Mouse (Mus musculus): ENCODE measurements at regions not wholly inside any gene's neighbourhood (a gene's known extent, or its start where the extent isn't known, plus 50 kb on each side); places are given as distances from the start of the nearest gene placed in this dataset.

DNA sequence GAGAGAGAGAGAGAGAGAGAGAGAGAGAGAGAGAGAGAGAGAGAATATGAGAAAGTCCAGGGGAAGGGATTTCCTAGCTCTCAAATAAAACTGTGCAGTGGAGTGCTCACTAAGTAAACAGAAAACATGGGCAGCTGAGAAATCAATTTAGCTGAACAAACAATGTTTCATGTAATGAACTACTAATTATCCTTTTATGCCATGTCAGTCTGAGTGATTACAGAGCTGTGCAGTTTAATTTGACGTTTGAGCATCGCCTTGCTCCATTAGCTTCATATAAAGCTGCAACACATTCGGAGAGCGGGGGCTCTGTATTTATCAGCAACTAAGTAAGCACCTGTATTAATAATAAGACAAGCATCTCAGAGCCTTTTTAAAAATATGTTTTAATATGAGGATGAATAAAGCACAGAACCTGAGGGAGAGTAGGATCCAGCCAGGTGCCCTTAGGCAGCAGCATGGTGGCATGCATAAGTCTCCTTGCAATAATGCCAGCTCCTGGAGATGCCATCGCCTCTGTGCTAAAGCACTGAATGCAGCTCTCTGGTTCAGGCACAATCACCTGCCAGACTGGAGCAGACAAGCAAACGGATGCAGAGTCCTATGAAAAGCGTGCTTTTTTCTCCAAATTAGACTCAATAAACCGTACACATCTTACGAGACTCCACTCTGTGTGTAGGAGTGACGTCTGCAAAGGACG, 289.5 kb upstream of the Atp11b start:
- Histone ChIP-seq H3K9me3 (no peaks in the 10 kb centered on the region), H3K36me3 (replicated peaks) (no peaks in the 10 kb centered on the region), H3K4me1 (no peaks in the 10 kb centered on the region), H3K4me3 (no peak overlapping the region), H3K27ac (replicated peaks) (no peak overlapping the region), H3K27me3 (replicated peaks; ENCODE audit: low read depth, poor library complexity, severe bottlenecking) (no peaks in the 10 kb centered on the region)
- DNase-seq (ENCODE audit: low spot score): no peak
- WGBS: 89% methylated on average over 11 of the region's 11 CpGs

- Histone ChIP-seq H3K27ac (replicated peaks) (no peak overlapping the region), H3K4me1 (no peaks in the 10 kb centered on the region), H3K9me3 (no peaks in the 10 kb centered on the region), H3K4me3 (no peak overlapping the region), H3K27me3 (replicated peaks; ENCODE audit: low read depth, poor library complexity, severe bottlenecking) (no peaks in the 10 kb centered on the region), H3K36me3 (replicated peaks) (no peaks in the 10 kb centered on the region)
- 83% methylated on average over 3 of the region's 3 CpGs for WGBS
- DNase-seq (ENCODE audit: low spot score): no peak
These were observed 287.9 kb upstream of the Atp11b start for GRCm38 (mm10) chr3:35465956-35466355.

GRCm38 (mm10) chr3:35473351-35473750, 280.6 kb upstream of the Atp11b start:
- Histone ChIP-seq H3K4me1 (peaks cover 18% of the 10 kb centered on the region), H3K27me3 (replicated peaks; ENCODE audit: low read depth, poor library complexity, severe bottlenecking) (no peaks in the 10 kb centered on the region), H3K4me3 (no peak overlapping the region), H3K9me3 (no peaks in the 10 kb centered on the region), H3K27ac (replicated peaks) (no peak overlapping the region), H3K36me3 (replicated peaks) (no peaks in the 10 kb centered on the region)
- whole genome bisulfite sequencing: 87% methylated on average over 7 of the region's 7 CpGs
- no peak for DNase-seq (ENCODE audit: low spot score)

DNA sequence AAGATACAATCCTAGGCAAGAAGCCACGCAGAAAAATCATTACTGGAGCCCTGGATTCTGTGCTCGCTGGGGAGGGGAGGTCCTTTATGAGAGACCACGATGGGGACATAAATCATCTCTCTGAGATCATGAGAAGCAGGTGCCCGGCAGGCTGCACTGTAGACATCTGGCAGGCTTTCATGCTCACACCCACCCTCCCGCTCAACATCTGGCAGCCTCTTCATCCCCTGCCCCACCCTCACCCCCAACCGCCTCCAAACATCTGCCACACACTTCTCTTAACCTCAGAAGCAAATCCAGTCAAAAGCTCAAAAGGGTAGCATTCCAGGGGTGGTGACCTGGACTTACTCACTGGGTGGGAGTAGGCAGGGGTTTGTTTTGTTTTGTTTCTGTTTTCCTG, 279.5 kb upstream of the Atp11b start:
- no peaks in the 10 kb centered on the region for H3K36me3 ChIP-seq (replicated peaks)
- H3K27me3 ChIP-seq (replicated peaks; ENCODE audit: low read depth, poor library complexity, severe bottlenecking): no peaks in the 10 kb centered on the region
- no peak overlapping the region for H3K4me3 ChIP-seq
- H3K9me3 ChIP-seq: no peaks in the 10 kb centered on the region
- peak; percentile 20 for DNase-seq (ENCODE audit: low spot score)
- WGBS: 46% methylated on average over 6 of the region's 6 CpGs
- peaks cover 18% of the 10 kb centered on the region for H3K4me1 ChIP-seq
- no peak overlapping the region for H3K27ac ChIP-seq (replicated peaks)

GRCm38 (mm10) chr3:35475326-35475725, 278.6 kb upstream of the Atp11b start:
- Histone ChIP-seq H3K36me3 (replicated peaks) (no peaks in the 10 kb centered on the region), H3K27me3 (replicated peaks; ENCODE audit: low read depth, poor library complexity, severe bottlenecking) (no peaks in the 10 kb centered on the region), H3K4me1 (peaks cover 18% of the 10 kb centered on the region), H3K4me3 (no peak overlapping the region), H3K9me3 (no peaks in the 10 kb centered on the region), H3K27ac (replicated peaks) (no peak overlapping the region)
- 88% methylated on average over 7 of the region's 7 CpGs for WGBS
- no peak for DNase-seq (ENCODE audit: low spot score)

DNA sequence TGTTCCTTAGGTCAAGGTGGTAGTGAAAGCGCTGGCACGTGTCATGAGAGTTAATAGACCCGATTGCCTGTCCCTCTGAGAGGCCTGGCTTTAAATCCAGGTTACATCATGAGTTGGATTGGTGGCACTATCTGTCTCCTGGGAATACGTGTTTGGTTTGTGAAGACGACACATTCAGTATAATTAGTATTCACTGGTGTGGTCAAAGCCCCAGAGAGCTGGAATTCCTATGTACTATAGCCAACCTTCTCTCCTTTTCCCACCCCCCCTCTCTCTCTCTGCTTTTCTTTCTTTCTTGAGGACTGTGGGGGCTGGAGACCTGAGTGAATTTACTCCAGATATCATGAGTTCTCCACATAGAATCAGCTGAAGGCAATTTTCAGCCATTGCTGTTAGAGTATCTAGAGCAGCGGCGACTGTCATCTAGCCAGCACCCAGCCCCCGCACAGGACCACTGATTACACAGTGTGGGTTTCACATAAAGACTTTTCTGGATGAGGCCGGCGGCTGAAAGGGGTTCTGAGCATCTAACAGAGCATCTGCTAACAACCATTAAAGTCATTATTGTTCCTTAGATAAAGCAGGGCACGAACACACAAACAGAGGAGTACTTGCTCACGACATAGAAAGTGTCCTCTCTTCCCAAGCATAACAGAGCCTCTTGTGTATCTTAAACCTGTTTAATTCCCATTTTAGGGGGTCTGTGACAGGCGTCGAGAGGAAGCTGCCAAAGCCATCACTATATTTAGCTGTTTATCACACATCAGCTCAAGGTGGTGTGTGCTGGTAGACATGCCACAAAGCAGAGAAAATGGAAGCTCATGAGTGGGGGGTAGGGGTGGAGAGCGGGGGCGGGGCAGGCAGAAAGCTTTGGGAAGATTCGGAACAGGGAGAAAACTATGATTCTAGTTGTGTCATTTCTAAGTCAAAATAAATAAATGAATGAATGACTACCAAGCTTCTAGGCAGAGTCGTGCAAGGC, 272.9 kb upstream of the Atp11b start:
- 60% methylated on average over 18 of the region's 18 CpGs for WGBS
- H3K36me3 ChIP-seq (replicated peaks): no peaks in the 10 kb centered on the region
- H3K27ac ChIP-seq (replicated peaks): no peak overlapping the region
- H3K27me3 ChIP-seq (replicated peaks; ENCODE audit: low read depth, poor library complexity, severe bottlenecking): peaks cover 12% of the 10 kb centered on the region; the same call in 1 of the 2 replicates
- no peak overlapping the region for H3K4me3 ChIP-seq
- H3K4me1 ChIP-seq: peaks cover 18% of the 10 kb centered on the region
- no peaks in the 10 kb centered on the region for H3K9me3 ChIP-seq
- no peak for DNase-seq (ENCODE audit: low spot score)

DNA sequence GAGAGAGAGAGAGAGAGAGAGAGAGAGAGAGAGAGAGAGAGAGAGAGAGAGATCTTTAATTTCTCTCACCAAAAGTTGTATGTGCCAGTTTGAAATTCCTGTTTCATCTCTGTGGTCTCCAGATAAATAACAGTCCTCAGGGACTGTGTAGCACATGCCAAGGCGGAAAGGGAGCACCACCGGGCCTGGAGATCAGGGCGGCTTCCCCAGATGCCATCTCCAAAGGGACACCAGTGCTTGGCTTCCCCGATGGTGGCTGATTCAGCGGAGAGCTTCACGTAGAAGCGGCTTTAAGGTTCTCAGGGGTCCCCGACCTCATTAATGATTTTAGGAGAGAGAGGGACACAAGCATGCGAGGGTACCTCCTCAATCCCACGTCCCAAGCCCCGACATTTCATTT, 272.1 kb upstream of the Atp11b start:
- Histone ChIP-seq H3K4me3 (0 out of 2 replicates have a peak overlapping the region, but pooled peaks have one; percentile 11), H3K4me1 (peaks cover 18% of the 10 kb centered on the region), H3K36me3 (replicated peaks) (no peaks in the 10 kb centered on the region), H3K9me3 (no peaks in the 10 kb centered on the region), H3K27me3 (replicated peaks; ENCODE audit: low read depth, poor library complexity, severe bottlenecking) (peaks cover 12% of the 10 kb centered on the region; the same call in 1 of the 2 replicates), H3K27ac (replicated peaks) (peak overlapping the region; percentile 65)
- DNase-seq (ENCODE audit: low spot score): no peak
- WGBS: 26% methylated on average over 11 of the region's 11 CpGs

DNA sequence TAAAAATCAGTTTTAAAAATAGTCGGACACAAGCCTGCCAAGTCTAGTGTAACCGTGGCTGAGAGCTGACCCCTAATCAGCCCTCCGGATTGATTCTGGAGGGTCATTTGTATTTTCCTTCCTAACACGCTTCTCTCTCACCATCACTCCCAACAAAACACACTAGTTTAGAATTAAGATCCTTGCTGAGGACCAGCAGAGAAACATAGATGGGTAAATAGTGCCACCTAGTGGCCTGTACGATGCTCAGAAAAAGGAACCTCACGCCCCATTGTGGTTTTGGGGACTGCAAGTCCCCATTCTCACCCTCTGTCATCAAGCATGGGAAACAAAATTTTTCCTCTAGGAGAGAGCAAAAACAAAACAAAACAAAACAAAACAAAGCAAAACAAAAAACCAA, 271.6 kb upstream of the Atp11b start:
- no peaks in the 10 kb centered on the region for H3K36me3 ChIP-seq (replicated peaks)
- peaks cover 18% of the 10 kb centered on the region for H3K4me1 ChIP-seq
- H3K27me3 ChIP-seq (replicated peaks; ENCODE audit: low read depth, poor library complexity, severe bottlenecking): peaks cover 12% of the 10 kb centered on the region; the same call in 1 of the 2 replicates
- 0 out of 2 replicates have a peak overlapping the region, but pooled peaks have one; percentile 11 for H3K4me3 ChIP-seq
- no peaks in the 10 kb centered on the region for H3K9me3 ChIP-seq
- H3K27ac ChIP-seq (replicated peaks): peak overlapping the region; percentile 65; the same call in 1 of the 2 replicates
- DNase-seq (ENCODE audit: low spot score): peak; percentile 61
- 5% methylated on average over 6 of the region's 6 CpGs for WGBS

DNA sequence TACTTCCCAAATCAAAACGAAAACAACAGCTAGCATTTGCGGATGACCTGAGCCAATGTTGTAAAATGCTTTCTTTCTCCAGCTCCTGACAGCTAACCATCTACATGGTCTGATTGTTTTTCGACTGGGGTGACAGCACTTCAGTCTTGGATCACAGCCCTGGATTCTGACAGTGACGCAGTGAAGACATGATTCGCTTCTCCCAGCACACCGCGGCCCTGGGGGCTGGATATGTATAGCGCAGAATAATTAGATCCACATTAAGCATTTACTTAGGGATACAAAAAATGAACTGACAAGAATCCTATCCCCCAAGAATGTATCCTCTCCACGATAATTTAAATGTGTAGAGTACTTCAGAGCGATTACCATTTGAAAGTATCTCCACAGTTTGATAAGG, 271.1 kb upstream of the Atp11b start:
- H3K4me3 ChIP-seq: no peak overlapping the region
- no peak overlapping the region for H3K27ac ChIP-seq (replicated peaks)

DNA sequence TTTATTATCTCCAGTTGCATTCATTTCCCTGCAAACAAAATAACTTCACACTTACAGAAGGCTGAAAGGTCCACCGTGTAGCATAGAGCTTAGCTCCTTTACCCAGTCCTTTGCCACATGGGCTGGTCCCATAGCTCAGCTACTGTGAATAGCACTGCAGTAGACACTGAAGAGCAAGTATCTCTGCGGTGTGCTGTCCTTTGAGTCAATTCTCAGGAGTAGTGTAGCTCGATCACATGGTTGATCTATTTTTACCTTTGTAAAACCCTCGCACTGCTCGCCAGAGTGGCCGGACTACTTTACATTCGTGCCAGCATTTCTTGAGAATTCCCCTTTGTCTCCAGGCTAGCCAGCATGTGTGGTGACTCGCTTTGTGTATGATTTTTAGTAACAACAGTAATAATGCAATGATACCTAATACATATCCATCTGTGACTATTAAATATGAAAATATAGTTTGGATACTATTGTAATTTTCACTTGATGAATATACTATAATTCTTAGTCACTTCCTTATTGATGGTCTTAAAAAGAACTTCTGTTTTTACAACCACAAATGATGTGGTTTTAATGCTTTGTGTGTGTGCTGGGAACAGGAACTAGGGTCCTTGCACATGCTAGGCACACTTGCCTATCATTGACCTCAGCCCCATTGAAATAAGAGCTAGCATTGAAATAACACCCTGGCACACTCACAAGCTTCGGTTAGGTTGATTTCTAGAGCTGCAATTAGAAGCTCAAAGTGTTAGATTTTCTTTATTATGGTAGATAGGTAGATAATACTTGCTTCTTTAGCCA, 257.7 kb upstream of the Atp11b start:
- DNase-seq (ENCODE audit: low spot score): no peak
- H3K27me3 ChIP-seq (replicated peaks; ENCODE audit: low read depth, poor library complexity, severe bottlenecking): no peaks in the 10 kb centered on the region
- H3K4me1 ChIP-seq: no peaks in the 10 kb centered on the region
- 88% methylated on average over 9 of the region's 9 CpGs for WGBS
- H3K36me3 ChIP-seq (replicated peaks): no peaks in the 10 kb centered on the region
- H3K9me3 ChIP-seq: no peaks in the 10 kb centered on the region
- no peak overlapping the region for H3K27ac ChIP-seq (replicated peaks)
- H3K4me3 ChIP-seq: no peak overlapping the region

More for the DNA sequence above, 271.1 kb upstream of the Atp11b start:
- peaks cover 12% of the 10 kb centered on the region; the same call in 1 of the 2 replicates for H3K27me3 ChIP-seq (replicated peaks; ENCODE audit: low read depth, poor library complexity, severe bottlenecking)
- no peaks in the 10 kb centered on the region for H3K36me3 ChIP-seq (replicated peaks)
- H3K9me3 ChIP-seq: no peaks in the 10 kb centered on the region
- WGBS: 84% methylated on average over 10 of the region's 10 CpGs
- H3K4me1 ChIP-seq: peaks cover 18% of the 10 kb centered on the region
- DNase-seq (ENCODE audit: low spot score): no peak

- H3K27ac ChIP-seq (replicated peaks): no peak overlapping the region
- H3K4me3 ChIP-seq: no peak overlapping the region
- no peaks in the 10 kb centered on the region for H3K36me3 ChIP-seq (replicated peaks)
- no peaks in the 10 kb centered on the region for H3K4me1 ChIP-seq
- 71% methylated on average over 1 of the region's 1 CpGs for WGBS
- no peak for DNase-seq (ENCODE audit: low spot score)
- no peaks in the 10 kb centered on the region for H3K9me3 ChIP-seq
- H3K27me3 ChIP-seq (replicated peaks; ENCODE audit: low read depth, poor library complexity, severe bottlenecking): no peaks in the 10 kb centered on the region
These were observed 243.6 kb upstream of the Atp11b start for GRCm38 (mm10) chr3:35510314-35510713.

GRCm38 (mm10) chr3:35516517-35516916, 237.4 kb upstream of the Atp11b start:
- WGBS: 91% methylated on average over 4 of the region's 4 CpGs

More at GRCm38 (mm10) chr3:35516517-35516916, 237.4 kb upstream of the Atp11b start:
- DNase-seq (ENCODE audit: low spot score): no peak
- no peaks in the 10 kb centered on the region for H3K9me3 ChIP-seq
- H3K27me3 ChIP-seq (replicated peaks; ENCODE audit: low read depth, poor library complexity, severe bottlenecking): no peaks in the 10 kb centered on the region
- H3K36me3 ChIP-seq (replicated peaks): no peaks in the 10 kb centered on the region
- no peak overlapping the region for H3K27ac ChIP-seq (replicated peaks)
- H3K4me1 ChIP-seq: no peaks in the 10 kb centered on the region
- no peak overlapping the region for H3K4me3 ChIP-seq
